In genomic region chr4:85205071-85205635, GRCm38 (mm10) we compare ENCODE assay signal across 8 mouse cellular contexts. TPM values are rescaled to one million over a fixed set of nuclear protein-coding genes. Genes with fewer than 3 reads are reported as not detected.
DNase-seq lines count a peak whose midpoint lies in the region; ATAC-seq lines count a peak whose summit lies in the region.

TSS of gene Sh3gl2 (plus strand) at chr4:85205126.

- WGBS in heart, embryonic 14.5 days, result under 1% methylated on average over 48 of the region's 48 CpGs
- 2% methylated on average over 48 of the region's 48 CpGs for whole genome bisulfite sequencing in liver, embryonic 13.5 days (ENCODE audit: insufficient replicate concordance)

- H3K9ac ChIP-seq in heart, embryonic 14.5 days (ENCODE audit: low read length), result peak within 1 kb of the TSS; percentile 65
- no peak within 1 kb of the TSS for H3K9ac ChIP-seq in liver, embryonic 13.5 days

- intact Hi-C loops in heart, postnatal 25 days (cut with DNase I), result no loop called here

- H3K4me1 ChIP-seq in heart, embryonic 14.5 days (ENCODE audit: control insufficient read depth in 2 of 2, insufficient read depth in 2 of 2, low read length in 2 of 2), result peaks cover 0 to 3% of the 10 kb centered on the region in 2 experiments; a peak in 2 of 4 replicates
- no peaks in the 10 kb centered on the region for H3K4me1 ChIP-seq in liver, embryonic 13.5 days (replicated peaks)

- ATAC-seq in heart, embryonic 14.5 days (ENCODE audit: insufficient number of reproducible peaks, insufficient read depth, low FRiP score, low read depth), result no peak
- ATAC-seq in liver, embryonic 13.5 days (ENCODE audit: low read depth), result no peak

- peak within 1 kb of the TSS; percentile 85 for H3K4me2 ChIP-seq in heart, embryonic 14.5 days (ENCODE audit: low read length)
- peak within 1 kb of the TSS; percentile 62 for H3K4me2 ChIP-seq in liver, embryonic 13.5 days

- DNase-seq in heart, adult 18-20 months, result peak; percentile 17 to 18
- DNase-seq in heart, postnatal 25 days (ENCODE audit: low spot score), result no peak
- DNase-seq in embryo, embryonic 11 days, result peak; percentile 68
- peak; percentile 77 for DNase-seq in kidney, postnatal 14 days
- no peak for DNase-seq in liver, embryonic 13.5 days
- DNase-seq in ovary, adult 18-20 months (ENCODE audit: low spot score), result peak; percentile 9
- DNase-seq in c-Kit-positive CD71-positive TER-119-positive erythroid progenitor cells, embryonic 14.5 days (ENCODE audit: low spot score), result no peak

- no peaks in the 10 kb centered on the region for H3K36me3 ChIP-seq in heart, embryonic 14.5 days (ENCODE audit: control insufficient read depth, insufficient read depth, low read length)
- H3K36me3 ChIP-seq in liver, embryonic 13.5 days, result no peaks in the 10 kb centered on the region

- H3K9me3 ChIP-seq in heart, embryonic 14.5 days (ENCODE audit: control insufficient read depth, low read length), result no peaks in the 10 kb centered on the region
- no peaks in the 10 kb centered on the region for H3K9me3 ChIP-seq in liver, embryonic 13.5 days (replicated peaks)

- peak within 1 kb of the TSS; percentile 56 to 65 for H3K4me3 ChIP-seq in heart, embryonic 14.5 days (ENCODE audit: control insufficient read depth in 1 of 2, insufficient read depth in 1 of 2, low read depth in 1 of 2, low read length in 2 of 2)
- peak within 1 kb of the TSS; percentile 49 for H3K4me3 ChIP-seq in liver, embryonic 13.5 days (replicated peaks)

- H3K27me3 ChIP-seq in heart, embryonic 14.5 days (ENCODE audit: control insufficient read depth, insufficient read depth, low read length), result peaks cover 57% of the 10 kb centered on the region
- H3K27me3 ChIP-seq in liver, embryonic 13.5 days, result peaks cover 47% of the 10 kb centered on the region

- H3K27ac ChIP-seq in heart, embryonic 14.5 days (replicated peaks in 1 of 2; ENCODE audit: control insufficient read depth in 1 of 2, insufficient read depth in 1 of 2, low read depth in 2 of 2, low read length in 2 of 2), result no peak within 1 kb of the TSS
- H3K27ac ChIP-seq in liver, embryonic 13.5 days, result no peak within 1 kb of the TSS

RNA-seq across cellular contexts. Expression of gene Sh3gl2, which starts in this region (rescaled TPM):
- 1 to 10 TPM; 6.2 to 8.5 TPM for total RNA-seq in heart, adult 18-20 months (2021)
- 1 to 10 TPM; 2.7 to 3.4 TPM for total RNA-seq in heart, postnatal 25 days (2021)
- polyA plus RNA-seq in heart, embryonic 14.5 days (2014; fragmentation: Nextera tagmentation; extraction: Ambion mirVana), result 0.51 and 1.0 TPM in 2 replicates
- polyA plus RNA-seq in liver, embryonic 13.5 days (2015; fragmentation: Nextera tagmentation; extraction: Ambion mirVana), result 0.06 and 0.08 TPM in 2 replicates

Comparison
In these comparisons a context has a peak if more than half of its experiments do, and no peak if none do; other contexts are left out.
1. DNase-seq: peak in heart, adult 18-20 months (2 of 2), embryo, embryonic 11 days (single experiment), kidney, postnatal 14 days (single experiment) and ovary, adult 18-20 months (single experiment); none in heart, postnatal 25 days (single experiment), liver, embryonic 13.5 days (single experiment) and c-Kit-positive CD71-positive TER-119-positive erythroid progenitor cells, embryonic 14.5 days (single experiment).